Mouse (Mus musculus): ENCODE results near the gene Gnaq.

Gene Gnaq

GRCm38 (mm10) chr19:16314295-16314821, 181.7 kb downstream of the Gnaq start:
- no peak for DNase-seq (ENCODE audit: low read depth, low spot score)

DNA sequence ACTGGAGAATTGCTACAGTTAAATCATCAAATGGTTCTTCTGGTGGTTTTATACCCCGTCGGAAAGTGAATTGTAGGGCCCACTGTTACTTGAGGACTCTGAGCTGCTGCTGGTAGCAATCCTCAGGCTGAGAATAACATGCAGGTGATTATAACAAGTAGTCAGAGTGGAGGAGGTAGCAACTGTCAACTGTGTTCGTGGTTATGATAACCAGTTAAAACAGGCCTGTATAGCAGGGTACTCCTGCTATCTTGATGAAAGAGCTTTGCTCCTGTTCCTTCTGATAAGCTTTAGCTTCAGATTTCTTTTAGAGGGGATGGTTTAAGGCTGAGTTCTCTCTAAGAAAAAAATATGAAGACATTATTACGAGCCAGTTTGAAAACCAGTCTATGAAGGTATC, 182.9 kb downstream of the Gnaq start:
- no peak for DNase-seq (ENCODE audit: low read depth, low spot score)

- DNase-seq (ENCODE audit: low read depth, low spot score): no peak
Observed at GRCm38 (mm10) chr19:16318128-16318811, 185.6 kb downstream of the Gnaq start.

DNA sequence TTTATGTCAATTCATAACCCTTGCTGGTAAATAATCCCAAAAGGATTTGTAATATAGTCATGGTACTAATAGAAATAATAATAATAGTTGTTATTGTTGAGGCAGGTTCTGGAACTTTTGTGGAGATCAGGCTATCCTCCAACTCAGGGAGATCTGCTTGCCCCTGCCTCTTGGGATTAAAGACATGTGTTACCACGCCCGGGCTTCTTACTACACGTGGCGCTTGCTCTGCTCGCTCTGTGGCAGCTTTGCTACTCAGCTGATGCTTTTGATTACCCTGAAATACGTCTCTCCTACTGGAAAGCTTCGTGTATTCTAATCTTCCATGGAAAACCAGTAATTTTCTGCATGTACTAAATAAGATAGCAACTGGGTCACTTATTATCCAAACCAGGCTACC, 187.4 kb downstream of the Gnaq start:
- no peak for DNase-seq (ENCODE audit: low read depth, low spot score)

GRCm38 (mm10) chr19:16322986-16323385, 190.4 kb downstream of the Gnaq start:
- no peak for DNase-seq (ENCODE audit: low read depth, low spot score)

- no peak for DNase-seq (ENCODE audit: low read depth, low spot score)
Observed at GRCm38 (mm10) chr19:16324239-16324638, 191.6 kb downstream of the Gnaq start.

DNA sequence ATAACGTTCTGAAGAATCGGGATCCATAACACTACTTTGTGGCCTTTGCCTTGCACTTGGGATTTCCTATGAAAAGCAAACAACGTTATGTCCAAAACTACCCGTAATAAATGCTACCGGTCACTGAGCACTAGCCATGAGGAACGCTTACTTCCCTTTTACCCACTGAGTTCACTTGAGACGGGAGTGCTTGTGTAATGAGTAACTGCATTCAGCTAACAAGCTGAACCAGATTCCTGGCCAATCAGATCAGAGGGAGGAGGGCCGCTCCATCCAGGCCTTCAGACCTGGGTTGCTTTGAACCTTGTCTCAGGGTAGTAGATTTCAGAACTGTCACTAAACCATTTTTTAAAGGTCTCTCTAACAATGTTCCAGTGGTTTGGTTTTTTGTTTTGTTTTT, 193.3 kb downstream of the Gnaq start:
- no peak for DNase-seq (ENCODE audit: low read depth, low spot score)

- DNase-seq (ENCODE audit: low read depth, low spot score): no peak
Observed at GRCm38 (mm10) chr19:16327401-16328073, 194.9 kb downstream of the Gnaq start.

GRCm38 (mm10) chr19:16328074-16328850, 195.6 kb downstream of the Gnaq start:
- DNase-seq (ENCODE audit: low read depth, low spot score): no peak

GRCm38 (mm10) chr19:16329056-16329455, 196.4 kb downstream of the Gnaq start:
- no peak for DNase-seq (ENCODE audit: low read depth, low spot score)

GRCm38 (mm10) chr19:16329648-16330047, 197.0 kb downstream of the Gnaq start:
- no peak for DNase-seq (ENCODE audit: low read depth, low spot score)

DNA sequence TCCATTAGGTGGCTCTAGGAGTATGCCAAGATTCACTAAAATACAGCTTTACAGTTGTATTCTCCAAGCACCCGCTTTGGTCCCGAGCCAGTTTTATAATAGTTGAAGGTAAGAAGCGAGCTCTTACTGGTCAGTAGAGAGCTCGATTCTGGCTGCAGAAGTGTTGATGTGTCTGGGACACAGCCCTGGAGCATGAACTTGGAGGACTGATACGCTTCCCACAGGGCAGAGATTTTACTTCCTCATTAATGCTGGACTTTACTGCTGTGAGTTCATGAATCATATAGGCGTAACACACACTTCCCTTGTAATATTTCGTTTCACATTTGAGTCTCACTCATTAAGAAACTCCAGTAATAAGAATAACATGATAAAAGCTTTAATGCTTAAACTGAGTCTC, 197.5 kb downstream of the Gnaq start:
- DNase-seq (ENCODE audit: low read depth, low spot score): no peak

GRCm38 (mm10) chr19:16331047-16331446, 198.4 kb downstream of the Gnaq start:
- DNase-seq (ENCODE audit: low read depth, low spot score): no peak

DNA sequence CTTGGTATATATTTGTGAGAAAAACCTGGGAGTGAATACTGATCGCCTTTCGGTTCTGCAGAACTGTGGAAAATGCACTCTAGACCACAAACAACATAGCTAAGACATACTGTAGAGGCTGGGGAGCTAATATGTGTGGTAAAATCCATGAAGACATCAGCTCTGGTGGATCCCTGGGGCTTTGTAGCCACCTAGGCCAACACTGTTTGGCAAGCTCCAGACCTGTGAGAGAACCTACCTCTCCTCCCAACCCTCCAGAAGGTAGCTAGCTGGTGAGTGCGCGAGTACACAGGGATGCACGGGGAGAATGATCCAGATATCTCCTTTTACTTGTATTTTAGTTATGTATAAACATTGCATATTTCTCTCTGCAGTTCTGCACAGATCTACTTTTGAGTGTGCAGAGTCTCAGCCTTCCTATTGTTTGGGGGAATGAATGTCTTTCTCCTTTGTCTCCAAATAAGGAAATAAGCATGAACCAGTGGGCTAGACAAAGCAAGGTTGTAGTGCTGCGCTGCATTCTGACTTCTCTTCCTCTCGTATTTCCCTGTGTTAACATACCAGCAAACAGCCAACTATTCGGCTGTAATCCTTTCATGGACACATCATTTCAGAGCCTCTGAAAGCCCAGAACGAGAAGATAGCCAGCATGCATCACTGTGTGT, 205.4 kb downstream of the Gnaq start:
- DNase-seq (ENCODE audit: low read depth, low spot score): no peak

DNA sequence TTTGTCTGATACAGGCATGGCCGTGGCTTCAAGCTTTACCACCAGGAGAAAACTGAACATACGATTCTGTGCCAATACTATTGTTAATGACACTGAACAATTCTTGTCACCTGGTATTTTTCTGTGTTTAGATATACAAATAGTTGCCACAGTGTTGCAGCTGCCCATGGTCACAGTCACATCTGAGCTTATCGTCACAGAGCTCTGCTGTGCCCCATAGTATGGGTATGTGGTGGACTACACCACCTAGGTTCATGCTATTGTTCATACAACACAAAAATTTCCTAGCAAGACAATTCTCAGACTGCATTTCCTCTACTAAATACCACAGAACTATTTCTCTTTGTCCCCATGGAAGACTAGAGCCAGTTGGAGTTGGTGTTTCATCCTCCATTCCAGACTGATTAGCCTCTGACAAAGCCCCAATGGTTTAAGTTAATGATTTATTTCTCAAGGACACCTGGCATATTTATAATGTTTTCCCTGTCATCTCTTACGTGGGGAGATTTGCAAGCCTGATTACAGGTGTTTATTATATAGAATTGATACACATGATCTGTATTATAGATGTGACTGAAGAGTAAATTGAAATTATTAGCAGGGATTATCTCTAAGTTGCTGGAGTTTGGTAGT, 207.4 kb downstream of the Gnaq start:
- no peak for DNase-seq (ENCODE audit: low read depth, low spot score)

DNA sequence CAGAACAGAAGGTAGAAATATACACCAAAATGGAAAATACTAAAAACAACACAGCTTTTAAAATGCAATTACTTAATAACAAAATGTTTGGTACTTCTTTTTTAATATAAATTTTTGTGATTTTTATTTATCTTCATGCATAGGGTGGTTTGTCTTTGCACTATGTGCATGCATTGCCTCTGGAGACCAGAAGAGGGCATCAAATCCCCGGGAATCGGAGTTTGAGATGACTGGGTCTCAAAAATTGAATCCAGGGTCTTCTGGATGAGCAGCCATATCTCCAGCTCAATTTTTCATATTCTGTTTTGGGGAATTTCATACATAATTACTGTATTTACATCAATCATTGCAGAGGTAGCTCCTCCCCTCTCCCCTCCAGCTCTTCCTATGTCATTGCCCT, 210.1 kb downstream of the Gnaq start:
- DNase-seq (ENCODE audit: low read depth, low spot score): peak; percentile 21

DNA sequence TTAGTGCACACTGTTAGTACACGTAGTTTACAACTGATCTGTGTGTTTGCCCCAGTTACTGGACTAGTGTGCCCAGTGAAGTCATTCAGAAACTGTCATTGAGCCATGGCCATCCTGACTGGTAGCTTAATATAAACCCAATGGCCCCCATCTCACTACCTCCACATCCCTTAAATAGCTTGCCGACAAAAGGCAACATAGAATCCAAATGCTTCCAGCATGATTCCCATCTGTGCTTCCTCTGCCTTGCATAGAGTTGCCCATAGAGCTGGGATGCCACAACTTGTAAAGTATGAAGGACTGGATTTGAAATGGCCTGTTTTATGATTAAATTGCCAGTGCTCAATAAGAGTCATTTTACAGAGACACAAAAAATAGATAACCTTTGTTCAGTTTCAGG, 212.9 kb downstream of the Gnaq start:
- no peak for DNase-seq (ENCODE audit: low read depth, low spot score)

DNA sequence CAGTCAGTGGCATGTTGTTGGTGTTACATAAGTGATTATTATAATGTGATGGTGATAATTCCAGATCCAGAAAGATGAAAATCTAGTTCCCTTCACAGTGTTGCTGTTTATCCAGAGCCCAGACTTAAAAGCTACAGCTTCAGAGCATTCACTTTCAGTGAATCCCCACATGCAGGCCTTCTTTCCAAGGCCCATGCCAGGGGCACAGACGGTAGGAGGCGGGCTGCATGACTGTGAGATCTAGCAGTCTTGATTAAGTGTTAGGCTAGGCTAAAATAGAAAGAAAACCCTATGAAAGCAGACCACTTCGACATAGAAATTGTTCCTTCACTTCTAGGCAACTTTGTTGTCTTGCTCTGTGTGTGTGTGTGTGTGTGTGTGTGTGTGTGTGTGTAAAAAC, 214.4 kb downstream of the Gnaq start:
- no peak for DNase-seq (ENCODE audit: low read depth, low spot score)

- DNase-seq (ENCODE audit: low read depth, low spot score): peak; percentile 54
Observed at GRCm38 (mm10) chr19:16353701-16354136, 221.1 kb downstream of the Gnaq start.

- DNase-seq (ENCODE audit: low read depth, low spot score): no peak
Observed at GRCm38 (mm10) chr19:16358148-16358547, 225.5 kb downstream of the Gnaq start.

DNA sequence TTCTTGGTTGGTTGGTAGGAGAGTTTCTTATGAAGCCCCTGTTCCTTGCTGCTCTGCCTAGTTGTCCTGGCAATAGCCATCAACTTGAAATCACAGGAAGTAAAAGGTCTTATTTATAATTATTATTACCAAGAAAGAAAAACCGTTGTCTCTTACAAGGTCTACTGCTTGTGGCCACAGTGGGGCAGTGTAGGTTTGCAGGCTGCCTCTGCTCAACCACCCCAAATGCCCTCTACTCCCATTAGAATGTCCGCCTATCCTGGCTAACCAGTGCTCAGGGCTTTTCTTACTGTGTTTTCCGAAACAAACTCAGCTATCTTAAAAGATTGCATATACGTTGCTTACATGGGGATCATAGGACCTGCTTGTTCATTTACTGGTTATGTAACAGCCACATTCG, 226.3 kb downstream of the Gnaq start:
- DNase-seq (ENCODE audit: low read depth, low spot score): peak; percentile 46
